Mouse (Mus musculus): Measurements from ENCODE around the gene Extl1.
"Not testable (repeated sequence)": the region's sequence is repeated elsewhere in the genome, so short reads cannot be mapped to it uniquely, and the experiment has no call there.

The Extl1 gene

GRCm38 (mm10) chr4:134350641-134351040 is 33.0 kb downstream of the Extl1 start:
- DNase-seq (ENCODE audit: low spot score), result no peak

DNA sequence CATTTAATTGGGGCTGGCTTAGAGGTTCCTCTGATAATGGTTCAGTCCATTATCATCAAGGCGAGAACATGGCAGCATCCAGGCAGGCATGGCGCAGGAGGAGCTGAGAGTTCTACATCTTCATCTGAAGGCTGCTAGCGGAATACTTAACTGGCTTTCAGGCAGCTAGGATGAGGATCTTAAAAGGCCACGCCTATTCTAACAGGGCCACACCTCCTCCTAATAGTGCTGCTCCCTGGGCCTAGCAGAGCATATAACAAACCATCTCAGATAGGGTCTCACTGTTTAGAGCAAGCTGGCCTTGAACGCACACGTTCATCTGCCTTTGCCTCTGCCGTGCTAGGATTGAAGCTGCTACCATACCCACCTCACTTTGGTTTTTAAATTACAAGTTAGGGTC is 33.8 kb downstream of the Extl1 start:
- no peak for DNase-seq (ENCODE audit: low spot score)

GRCm38 (mm10) chr4:134348545-134348944 is 35.1 kb downstream of the Extl1 start:
- no peak for DNase-seq (ENCODE audit: low spot score)

DNA sequence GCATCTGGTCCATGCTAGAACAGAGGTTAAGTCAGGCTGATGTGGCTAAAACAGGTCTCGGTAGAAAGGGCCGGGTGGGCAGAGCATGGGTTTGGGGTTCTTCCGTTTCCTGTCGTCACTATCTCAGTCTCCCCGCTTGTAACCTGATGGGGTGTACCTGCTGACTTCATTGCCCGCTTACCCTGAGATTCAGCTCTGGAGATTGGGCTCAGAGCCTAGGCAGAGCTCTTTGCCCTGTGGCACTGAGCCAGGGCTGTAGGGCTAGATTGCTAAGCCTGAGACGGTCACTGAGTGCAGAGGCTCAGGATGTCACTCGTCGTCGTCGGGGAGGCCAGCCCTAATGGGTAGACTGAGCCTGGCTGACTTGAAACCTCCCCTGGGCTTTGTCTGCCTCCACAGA is 35.6 kb downstream of the Extl1 start:
- no peak for DNase-seq (ENCODE audit: low spot score)

DNA sequence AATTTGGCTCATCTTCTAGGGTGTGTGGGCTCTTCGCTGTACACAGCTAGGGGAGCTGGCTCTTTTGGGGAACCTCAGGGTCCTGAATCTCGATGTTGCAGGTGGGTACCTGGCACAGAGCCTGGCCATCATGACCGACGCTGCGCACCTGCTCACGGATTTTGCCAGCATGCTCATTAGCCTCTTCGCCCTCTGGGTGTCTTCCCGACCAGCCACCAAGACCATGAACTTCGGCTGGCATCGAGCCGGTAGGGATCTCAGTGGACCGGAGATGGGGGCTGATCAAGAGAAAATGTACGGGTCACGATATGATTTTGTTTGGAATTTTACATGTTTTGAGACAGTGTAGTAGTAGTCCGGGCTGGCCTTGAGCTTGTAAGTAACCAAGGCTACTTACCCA is 37.8 kb downstream of the Extl1 start:
- no peak for DNase-seq (ENCODE audit: low spot score)

DNA sequence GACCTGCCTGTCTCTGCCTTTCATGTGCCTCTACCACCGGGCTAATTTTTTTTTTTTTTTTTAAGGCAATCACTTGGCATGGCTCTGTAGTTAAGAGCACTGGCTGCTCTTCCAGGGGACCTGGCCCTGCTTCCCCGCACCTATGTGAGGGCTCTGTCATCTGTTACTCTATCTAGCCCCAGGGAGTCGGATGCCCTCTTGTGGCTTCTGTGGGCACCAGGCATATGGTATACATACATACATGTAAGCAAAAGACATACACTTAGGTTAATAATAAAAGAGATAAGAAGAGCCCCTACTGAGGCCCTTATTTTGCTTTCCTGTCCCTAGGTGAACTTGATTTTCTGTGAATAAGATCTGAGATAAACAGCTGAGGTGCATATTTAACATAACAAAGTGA is 39.0 kb downstream of the Extl1 start:
- DNase-seq (ENCODE audit: low spot score), result no peak

- DNase-seq (ENCODE audit: low spot score), result peak; percentile 19
Observed at GRCm38 (mm10) chr4:134343071-134344031, 40.3 kb downstream of the Extl1 start, which contains the start of gene Slc30a2. Gene Slc30a2, plus strand, starts transcription at chr4:134343181.

GRCm38 (mm10) chr4:134342213-134342779 is 41.4 kb downstream of the Extl1 start:
- no peak for DNase-seq (ENCODE audit: low spot score)

DNA sequence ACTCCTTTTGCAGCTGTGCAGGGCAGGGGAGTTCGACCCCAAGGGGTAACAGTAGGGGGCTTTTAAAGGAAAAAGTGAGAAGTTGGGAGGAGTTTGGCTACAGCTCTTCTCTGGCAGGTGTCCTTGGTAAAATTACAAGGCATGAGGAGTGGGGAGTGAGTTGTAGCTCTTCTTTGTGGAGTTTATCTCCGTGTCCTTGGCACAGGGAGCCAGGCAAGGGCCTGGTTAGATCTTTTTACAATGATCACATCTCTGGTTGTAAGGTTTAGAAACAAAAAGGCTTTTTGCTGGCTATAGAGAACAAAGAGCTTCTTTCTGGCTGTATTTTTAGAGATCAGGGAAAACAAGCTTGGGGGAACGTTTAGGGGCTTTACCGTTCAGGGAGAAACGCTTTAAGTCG is 42.4 kb downstream of the Extl1 start:
- DNase-seq (ENCODE audit: low spot score), result not testable (repeated sequence)

DNA sequence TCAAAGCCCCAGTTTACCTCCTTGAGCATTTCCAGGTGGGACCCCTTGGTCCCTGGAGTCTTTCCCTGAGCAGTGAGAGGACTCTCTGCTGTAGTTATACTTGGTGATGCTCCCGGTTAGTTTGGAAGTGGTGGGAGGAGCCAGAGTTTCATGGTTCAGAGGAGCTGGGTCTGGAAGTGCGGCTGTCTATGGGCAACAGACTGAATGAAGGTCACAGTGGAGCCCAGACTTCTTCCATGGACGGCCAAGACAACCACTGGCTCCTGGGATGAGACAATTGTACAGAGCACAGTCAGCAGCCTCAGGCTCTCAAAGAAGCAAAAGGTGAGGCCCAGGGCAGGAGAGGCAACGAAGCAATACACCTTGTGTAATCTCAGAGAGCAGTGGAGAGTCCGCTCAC is 53.4 kb downstream of the Extl1 start:
- DNase-seq (ENCODE audit: low spot score), result no peak

- no peak for DNase-seq (ENCODE audit: low spot score)
Observed at GRCm38 (mm10) chr4:134328832-134329231, 54.8 kb downstream of the Extl1 start.

DNA sequence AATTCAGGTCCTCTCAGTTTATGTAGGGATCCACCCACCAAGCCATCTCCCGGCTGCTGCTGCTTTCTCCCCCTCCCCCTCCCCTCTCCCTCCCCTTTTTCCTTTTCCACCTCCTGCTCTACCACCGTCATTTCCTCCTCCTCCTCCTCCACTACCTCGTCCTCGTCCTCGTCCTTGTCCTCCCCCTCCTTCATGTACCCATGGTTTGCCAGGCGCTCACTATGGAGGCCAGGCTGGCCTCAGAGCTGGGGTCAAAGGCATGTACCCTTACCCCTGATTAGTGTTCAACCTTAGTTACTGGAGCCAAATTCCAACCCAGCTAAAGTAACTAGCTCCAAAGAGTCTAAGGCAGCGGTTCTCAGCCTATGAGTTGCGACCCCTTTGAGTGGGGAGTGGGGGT is 55.5 kb downstream of the Extl1 start:
- no peak for DNase-seq (ENCODE audit: low spot score)

DNA sequence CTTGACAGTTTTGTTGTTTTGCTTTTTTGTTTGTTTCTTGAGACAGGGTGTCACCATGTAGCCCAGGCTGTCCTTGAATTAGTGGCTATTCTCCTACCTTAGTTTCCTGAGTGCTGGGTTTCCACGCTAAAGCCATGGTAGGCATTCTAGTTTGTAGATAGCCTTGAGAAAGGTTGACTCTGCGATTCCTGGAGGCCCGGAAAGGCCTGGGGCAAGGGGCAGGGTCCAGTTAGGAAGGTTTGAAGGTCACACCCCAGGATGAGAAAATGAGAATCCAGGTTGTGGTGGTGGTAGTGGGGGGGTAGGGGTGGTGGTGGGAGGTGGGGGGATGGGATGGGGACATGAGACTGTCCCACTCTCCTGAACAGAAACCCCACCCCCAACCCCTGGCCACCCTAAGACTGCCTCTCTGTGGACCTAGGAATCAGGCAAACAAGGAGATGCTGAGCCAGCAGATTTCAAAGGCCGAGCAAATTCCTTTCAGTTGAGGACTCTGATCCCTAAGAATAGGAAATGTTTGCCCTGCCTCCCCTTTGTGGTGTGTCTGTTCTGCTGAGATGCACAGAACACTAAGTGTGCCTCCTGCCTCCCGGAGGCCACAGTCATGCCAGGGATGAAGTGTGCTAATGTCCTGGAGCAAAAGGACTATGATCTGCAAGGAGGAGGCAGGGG is 56.7 kb downstream of the Extl1 start:
- DNase-seq (ENCODE audit: low spot score), result no peak

DNA sequence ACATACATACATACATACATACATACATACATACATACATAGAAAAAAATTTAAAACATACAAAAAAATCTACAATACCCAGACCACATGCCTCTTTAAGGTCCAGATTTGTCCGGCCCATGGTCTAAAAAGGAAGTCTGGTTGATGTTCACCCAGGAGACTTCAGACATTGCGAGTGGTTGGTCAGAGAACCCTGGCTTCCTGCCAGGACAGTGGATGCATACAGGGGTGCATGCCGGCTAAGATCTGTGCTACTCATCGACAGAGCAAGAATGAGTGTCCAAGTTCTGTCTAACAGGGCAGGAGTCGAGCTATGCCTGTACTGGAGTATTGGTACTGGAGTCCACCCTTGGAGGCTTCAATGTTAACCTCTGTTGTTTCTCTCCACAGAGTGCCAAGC is 59.0 kb downstream of the Extl1 start:
- DNase-seq (ENCODE audit: low spot score), result no peak

DNA sequence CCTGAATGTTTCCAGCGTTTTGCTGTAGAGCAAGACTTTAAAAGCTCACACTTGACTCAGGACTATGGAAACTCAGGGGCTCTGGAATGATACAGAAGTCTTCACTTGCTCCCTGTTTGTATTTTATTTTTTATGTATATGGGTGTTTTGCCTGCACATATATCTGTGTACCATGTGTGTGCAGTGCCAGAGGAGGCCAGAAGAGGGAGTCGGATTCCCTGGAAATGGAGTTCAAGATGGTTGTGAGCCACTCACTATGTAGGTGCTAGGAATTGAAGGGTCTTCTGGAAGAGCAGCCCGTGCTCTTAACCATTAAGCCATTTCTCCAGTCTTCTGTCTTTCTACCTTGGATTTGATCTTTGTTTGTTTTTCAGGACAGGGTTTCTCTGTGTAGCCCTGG is 62.1 kb downstream of the Extl1 start:
- no peak for DNase-seq (ENCODE audit: low spot score)

DNA sequence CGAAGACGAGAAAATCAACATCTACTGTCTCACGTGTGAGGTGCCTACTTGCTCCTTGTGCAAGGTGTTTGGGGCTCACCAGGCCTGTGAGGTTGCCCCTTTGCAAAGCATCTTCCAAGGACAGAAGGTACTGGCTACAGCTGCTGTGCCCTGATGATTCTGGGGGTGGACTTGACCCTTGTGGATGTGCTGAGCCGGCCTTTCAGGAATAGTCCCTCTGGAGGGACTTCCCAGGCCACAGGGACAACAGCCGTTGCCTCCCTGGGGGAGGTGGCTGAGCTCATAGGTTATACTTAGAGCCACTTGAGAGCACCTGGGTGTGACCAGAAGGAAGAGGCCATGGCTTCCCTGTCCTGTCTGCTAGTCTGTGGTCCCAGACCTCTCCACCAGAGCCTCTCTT is 64.0 kb downstream of the Extl1 start:
- DNase-seq (ENCODE audit: low spot score), result no peak

DNA sequence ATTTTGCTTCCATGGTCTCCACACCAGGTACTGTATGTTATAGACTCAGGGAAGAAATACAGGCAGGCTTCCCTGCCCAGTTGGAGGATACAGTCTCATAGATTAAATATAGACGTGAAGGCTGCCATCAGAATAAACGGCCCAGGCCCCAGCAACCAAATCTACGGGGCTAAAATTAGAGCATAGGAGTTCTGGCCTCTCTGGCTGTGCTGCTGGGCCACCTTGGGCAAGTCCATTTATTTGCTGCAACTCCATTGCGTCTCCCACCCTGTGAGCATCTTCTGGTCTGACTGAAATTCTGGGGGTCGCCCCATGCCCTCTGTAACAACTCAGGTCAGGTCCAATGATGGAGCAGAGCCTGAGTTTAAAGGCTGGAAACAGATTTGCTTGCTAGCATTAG is 64.6 kb downstream of the Extl1 start:
- DNase-seq (ENCODE audit: low spot score), result no peak

DNA sequence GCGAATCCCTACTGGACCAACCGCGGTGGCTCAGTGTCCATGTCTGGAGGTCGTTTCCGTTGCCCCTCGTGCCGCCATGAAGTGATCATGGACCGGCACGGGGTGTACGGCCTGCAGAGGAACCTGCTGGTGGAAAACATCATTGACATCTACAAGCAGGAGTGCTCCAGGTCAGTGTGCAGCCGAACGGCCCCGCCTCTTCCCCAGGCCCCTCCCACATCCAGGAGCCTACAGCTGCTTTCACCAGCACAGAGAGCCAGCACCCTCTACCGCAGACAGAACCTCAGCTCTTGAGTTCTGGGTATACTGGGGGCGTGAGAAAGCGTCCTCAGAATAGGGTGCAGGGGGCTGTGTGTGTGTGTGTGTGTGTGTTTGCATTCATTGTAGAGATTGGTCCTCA is 67.3 kb downstream of the Extl1 start:
- DNase-seq (ENCODE audit: low spot score), result no peak

DNA sequence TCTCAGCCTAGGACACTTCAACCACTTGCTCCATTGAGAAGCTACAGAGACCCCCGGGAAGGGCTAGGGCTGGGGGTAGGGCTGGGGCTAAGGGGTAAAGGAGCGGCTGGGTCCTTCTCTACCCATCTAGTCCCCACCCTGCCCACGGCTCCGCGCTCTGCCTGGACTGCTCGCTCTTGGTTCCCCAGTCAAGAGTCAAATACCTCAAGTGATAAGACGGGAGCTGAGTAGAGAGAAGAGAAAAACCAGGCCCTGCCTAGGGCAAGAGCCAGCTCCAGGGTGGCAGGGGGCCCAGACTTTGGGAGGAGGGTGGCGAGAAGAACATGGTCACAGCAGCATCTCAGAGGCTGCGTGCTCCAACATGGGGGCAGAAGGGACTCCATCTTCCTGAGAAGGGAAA is 68.2 kb downstream of the Extl1 start:
- DNase-seq (ENCODE audit: low spot score), result no peak

DNA sequence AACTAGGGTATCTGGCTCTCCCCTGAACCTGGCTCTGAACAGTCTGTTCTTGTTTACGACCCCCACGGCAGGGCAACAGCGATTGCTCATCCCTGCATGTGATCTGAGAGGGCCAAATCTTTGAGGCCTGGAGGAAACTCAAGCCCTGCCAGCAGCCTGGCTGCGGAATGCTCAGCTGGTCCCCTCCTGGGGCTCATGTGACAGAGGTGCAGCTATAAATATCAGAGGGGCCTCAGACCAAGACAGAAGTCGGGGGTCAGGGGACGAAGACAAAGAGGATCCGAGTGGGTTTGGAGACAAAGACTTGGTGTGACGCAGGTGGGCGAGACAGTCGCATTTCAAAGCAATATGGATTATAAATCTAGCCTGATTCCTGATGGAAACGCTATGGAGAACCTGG is 68.8 kb downstream of the Extl1 start, which contains the start of gene Trim63:
Gene Trim63, plus strand, starts transcription at position 245 of the 400 bp plus-strand sequence.
- no peak for DNase-seq (ENCODE audit: low spot score)

- no peak for DNase-seq (ENCODE audit: low spot score)
Observed at GRCm38 (mm10) chr4:134314081-134314655, 69.5 kb downstream of the Extl1 start.

GRCm38 (mm10) chr4:134312901-134313300 is 70.7 kb downstream of the Extl1 start:
- DNase-seq (ENCODE audit: low spot score), result no peak

GRCm38 (mm10) chr4:134312341-134312740 is 71.3 kb downstream of the Extl1 start:
- no peak for DNase-seq (ENCODE audit: low spot score)
